Mouse (Mus musculus) spleen, adult 18-20 months (tissue): Measurements from ENCODE around the gene Ccdc63.
A peak's percentile ranks its signal among the peaks of the same experiment; 100 is the strongest.

ENCODE experiments used
- DNase-seq, 2 experiments: peaks; one replicate each; pipeline ENCODE4 v3.0.0; 2022; ENCODE audit warnings: mixed read lengths in 2 of 2

Ccdc63 gene

GRCm38 (mm10) chr5:122115266-122115763 lies 25.3 kb downstream of the Ccdc63 start:
- no peak for DNase-seq

- DNase-seq = peak in 1 of 2 experiments; percentile 64
Measured at GRCm38 (mm10) chr5:122114176-122114575, 26.4 kb downstream of the Ccdc63 start.

GRCm38 (mm10) chr5:122113450-122113849 lies 27.2 kb downstream of the Ccdc63 start:
- DNase-seq = no peak

DNA sequence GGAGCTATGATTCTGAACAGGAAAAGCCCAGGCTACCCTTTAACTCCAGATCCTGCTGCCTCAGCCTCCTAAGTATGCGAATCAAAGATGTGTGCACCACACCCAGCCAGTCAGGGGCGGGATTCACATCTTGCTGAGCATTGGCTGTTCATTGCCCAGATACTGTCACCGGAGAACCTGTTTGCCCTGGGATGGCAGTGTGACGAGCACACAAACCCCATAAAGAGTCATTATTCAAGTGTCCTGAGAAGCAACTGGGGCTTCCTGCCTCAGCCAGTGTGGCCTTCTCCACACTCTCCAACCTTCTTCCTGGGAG lies 28.7 kb downstream of the Ccdc63 start:
- DNase-seq = no peak

DNA sequence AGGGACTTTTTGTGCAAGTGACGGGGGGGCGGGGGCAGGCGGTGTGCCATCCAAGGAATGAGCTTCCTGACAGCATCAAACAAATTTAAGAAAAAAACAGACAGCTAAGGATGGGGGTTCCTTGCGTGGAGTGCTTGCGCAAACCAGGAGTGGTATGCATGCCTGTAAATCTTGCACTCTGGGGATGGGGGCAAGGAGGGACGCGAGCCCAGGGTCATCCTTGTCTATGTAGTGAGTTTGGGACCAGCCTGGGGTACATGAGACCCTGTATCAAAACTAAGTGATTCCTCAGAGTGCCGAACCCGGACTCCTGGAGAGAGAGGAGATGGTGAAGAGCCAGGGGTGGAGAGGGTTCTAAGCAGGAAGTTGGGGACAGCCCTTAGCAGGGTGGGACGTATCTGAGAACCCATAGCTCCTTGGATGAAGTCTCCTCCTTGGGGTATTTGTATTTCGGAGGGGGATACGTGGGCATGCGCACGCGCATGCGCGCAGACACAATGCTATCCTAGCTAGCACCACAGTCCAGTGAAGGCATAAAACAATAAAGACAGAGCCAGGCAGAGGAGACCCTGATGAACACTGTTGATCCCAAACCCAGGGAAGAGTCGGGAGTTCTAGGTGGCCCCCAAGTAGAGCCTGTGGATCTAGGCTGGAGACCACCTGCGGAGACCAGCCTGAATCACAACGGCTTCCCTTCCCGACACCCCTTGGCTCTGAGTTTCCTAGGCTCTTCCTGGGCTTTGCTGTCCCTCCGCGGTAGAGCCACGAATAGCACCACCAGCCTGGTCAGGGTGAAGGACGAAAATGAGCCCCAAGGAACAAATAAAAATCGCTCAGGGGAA lies 29.3 kb downstream of the Ccdc63 start:
- no peak for DNase-seq

GRCm38 (mm10) chr5:122110625-122111024 lies 30.0 kb downstream of the Ccdc63 start:
- no peak for DNase-seq

GRCm38 (mm10) chr5:122109325-122110060 lies 31.1 kb downstream of the Ccdc63 start:
- DNase-seq = no peak

- no peak for DNase-seq
Measured at GRCm38 (mm10) chr5:122108104-122108503, 32.5 kb downstream of the Ccdc63 start.

- DNase-seq = no peak
Measured at GRCm38 (mm10) chr5:122106212-122106611, 34.4 kb downstream of the Ccdc63 start.

DNA sequence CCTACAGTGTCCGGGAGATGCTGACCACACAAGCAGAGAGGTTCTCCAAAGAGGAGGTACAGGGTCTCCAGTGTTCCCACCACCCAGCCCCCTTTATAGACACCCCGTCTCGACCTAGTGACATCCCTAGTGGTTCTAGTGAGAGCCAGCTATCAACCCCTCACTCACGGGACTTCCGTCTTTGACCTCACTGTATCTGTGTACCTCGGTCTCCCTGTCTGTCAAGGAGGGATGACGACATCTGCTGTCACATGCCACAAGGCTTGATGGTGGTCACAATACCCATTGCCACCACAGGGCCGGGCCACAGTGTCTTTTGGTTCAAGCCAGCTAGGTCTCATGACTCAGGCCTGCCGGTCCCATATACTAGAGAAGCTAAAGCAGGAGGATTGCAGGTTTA lies 35.6 kb downstream of the Ccdc63 start:
- no peak for DNase-seq

DNA sequence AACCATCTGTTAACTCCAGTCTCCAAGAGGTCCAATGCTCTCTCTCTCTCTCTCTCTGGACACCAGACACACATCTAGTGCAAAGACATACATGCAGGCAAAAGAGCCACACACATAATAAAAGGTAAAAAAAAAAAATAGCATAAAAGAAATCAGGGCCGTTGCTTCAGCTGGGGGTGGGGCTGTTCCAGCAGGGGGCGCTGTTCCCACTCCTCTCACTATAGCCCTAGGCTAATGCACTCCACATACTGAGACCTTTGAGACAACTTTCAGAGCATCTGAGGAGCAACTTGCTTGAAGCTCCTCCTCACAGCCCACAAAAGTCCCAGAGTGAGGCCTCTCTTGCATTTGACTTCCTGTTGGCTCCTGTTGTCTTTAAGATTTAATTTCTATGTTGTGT lies 36.4 kb downstream of the Ccdc63 start:
- DNase-seq = peak in 1 of 2 experiments; percentile 62

GRCm38 (mm10) chr5:122103075-122103474 lies 37.5 kb downstream of the Ccdc63 start:
- DNase-seq = no peak

DNA sequence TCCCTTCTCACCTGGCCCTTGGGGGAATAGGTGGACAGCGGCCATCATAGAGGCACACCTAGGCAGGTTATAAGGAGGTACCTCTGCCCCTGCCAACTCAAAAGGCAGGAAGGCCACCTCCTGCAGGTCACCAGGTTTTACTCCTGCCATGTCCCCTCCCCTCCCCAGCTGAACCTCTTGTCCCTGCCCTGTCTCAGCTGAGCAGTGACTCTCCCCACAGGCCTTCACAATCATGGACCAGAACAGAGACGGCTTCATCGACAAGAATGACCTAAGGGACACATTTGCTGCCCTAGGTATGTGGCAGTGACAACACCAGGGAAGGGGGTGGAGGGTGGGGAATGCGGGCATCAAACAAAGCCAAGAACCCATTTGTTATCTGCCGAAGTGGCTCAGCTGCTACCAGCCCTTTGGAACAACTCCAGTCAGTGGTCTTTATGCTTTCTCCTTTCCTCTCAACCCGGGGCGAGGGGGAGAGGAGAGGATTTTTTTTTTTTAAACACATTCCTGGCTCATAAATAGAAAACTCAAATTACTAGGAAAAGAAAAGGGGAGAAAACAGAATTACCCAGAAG lies 38.1 kb downstream of the Ccdc63 start:
- DNase-seq = no peak

- no peak for DNase-seq
Measured at GRCm38 (mm10) chr5:122094439-122094838, 46.2 kb downstream of the Ccdc63 start.

- DNase-seq = no peak
Measured at GRCm38 (mm10) chr5:122093734-122094133, 46.9 kb downstream of the Ccdc63 start.

DNA sequence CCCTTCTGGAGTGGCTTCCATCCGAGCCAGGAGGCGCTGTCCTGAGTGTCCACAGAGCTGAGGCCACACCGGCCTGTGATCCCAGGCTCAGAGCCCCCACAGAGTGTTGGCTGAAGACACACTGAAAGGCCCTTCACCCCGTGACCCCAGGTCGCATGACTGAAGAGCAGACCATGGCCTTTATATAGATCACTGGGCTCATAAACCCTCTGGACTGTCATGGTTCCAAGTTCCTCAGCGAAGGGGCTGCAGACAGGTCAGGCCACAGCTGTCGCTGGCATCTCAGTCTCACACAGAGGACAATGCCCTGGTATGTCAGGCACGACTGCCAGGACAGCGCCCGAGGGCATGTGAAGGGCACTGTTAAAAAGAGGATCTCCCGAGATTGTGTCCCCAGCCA lies 47.8 kb downstream of the Ccdc63 start:
- no peak for DNase-seq

GRCm38 (mm10) chr5:122091070-122091469 lies 49.6 kb downstream of the Ccdc63 start:
- DNase-seq = peak; percentile 20 to 51

DNA sequence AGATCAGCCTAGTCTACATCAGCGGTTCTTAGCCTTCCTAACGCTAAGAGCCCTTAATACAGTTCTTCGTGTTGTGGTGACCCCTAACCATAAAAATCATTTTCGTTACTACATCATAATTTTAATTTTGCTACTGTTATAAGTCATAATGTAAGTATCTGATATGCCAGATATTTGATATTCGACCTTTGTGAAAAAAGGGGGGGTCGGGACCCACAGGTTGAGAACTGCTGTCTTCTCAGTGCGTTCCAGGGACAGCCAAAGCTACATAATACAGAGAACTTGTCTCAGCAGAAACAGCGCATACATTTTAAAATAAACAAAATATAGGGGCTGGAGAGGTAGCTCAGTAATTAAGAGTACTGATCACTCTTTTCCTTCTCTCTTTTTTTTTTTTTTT lies 51.0 kb downstream of the Ccdc63 start:
- DNase-seq = no peak

- DNase-seq = peak; percentile 46 to 78
Measured at GRCm38 (mm10) chr5:122088917-122089316, 51.7 kb downstream of the Ccdc63 start.

GRCm38 (mm10) chr5:122086121-122086520 lies 54.5 kb downstream of the Ccdc63 start:
- no peak for DNase-seq

GRCm38 (mm10) chr5:122085291-122085690 lies 55.3 kb downstream of the Ccdc63 start:
- no peak for DNase-seq

DNA sequence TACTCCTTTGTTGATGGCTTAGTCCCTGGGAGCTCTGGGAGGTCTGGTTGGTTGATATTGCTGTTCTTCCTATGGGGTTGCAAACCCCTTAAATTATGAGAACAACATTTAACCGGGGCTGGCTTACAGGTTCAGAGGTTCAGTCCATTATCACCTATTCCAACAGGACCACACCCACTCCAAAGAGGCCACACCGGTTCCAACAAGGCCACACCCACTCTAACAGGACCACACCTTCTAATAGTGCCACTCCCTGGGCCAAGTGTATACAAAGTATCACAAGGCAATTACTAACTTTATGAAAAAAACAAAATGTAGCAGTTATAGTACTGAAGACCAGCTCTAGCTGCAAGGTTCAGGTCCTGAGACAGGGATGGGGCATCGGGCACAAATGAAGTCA lies 56.2 kb downstream of the Ccdc63 start:
- DNase-seq = no peak

DNA sequence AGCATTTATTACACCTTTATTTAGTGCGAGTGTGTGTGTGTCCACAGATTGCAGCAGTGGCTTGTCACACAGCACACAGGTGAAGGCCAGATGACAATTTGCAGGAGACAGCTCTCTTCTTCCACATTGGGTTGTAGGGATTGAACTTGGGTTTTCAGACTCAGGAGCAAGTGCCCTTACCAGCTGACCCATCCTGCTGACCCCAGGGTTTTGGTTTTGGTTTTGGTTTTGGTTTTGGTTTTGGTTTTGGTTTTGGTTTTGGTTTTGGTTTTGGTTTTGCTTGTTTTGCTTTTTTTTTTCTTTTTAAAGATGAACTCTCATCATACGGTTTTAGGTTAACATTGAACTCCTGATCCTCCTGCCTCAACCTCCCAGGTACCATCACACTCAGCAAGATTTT lies 57.3 kb downstream of the Ccdc63 start:
- DNase-seq = no peak

GRCm38 (mm10) chr5:122081471-122081870 lies 59.2 kb downstream of the Ccdc63 start:
- no peak for DNase-seq
